Mouse (Mus musculus) heart, postnatal 10 days (tissue): ENCODE measurements around the gene Arhgap22. TPM values are rescaled to one million over a fixed set of nuclear protein-coding genes. Genes with fewer than 3 reads are reported as not detected.

Experiments used
- total RNA-seq, 2 experiments: library from RNA; stranded (reverse); gene quantifications; 2 replicates each; pipeline ENCODE4 v1.2.3; 2021

Arhgap22 gene
- total RNA-seq, 2 experiments from 2014 or later = 1.4 TPM

Other genes starting within 250 kb of the Arhgap22 start
- under 1 TPM; 0.35 to 0.45 TPM for gene Lrrc18, start 222.6 kb upstream of the Arhgap22 start, total RNA-seq
- gene Wdfy4, start 28.5 kb upstream of the Arhgap22 start, total RNA-seq = 1 to 10 TPM; 1.5 to 2.1 TPM
- gene Mapk8, start 233.1 kb downstream of the Arhgap22 start, total RNA-seq = 10 to 100 TPM; 44.1 to 45.1 TPM